Mouse (Mus musculus) E14TG2a.4 (cell line): ENCODE measurements around the gene Abcb9.

Experiments used
- H3K27me3 ChIP-seq: 2 replicates; pipeline ENCODE4 v1.6.1; 2014; ENCODE audit warnings: low read length, control low read depth; ENCODE audit not compliant: insufficient read depth
- H3K36me3 ChIP-seq: 2 replicates; pipeline ENCODE4 v1.6.1; 2014; ENCODE audit warnings: low read length, control low read depth; ENCODE audit not compliant: insufficient read depth
- H3K4me1 ChIP-seq: replicated peaks from 2 replicates; pipeline ENCODE4 v1.6.1; 2014; ENCODE audit warnings: low read depth, low read length, control low read depth
- H3K4me3 ChIP-seq: replicated peaks from 2 replicates; pipeline ENCODE4 v1.5.1; 2014; ENCODE audit warnings: mild to moderate bottlenecking, low read length
- H3K9me3 ChIP-seq: 2 replicates; pipeline ENCODE4 v1.6.1; 2014; ENCODE audit warnings: low read length, control low read depth
- CTCF ChIP-seq: conservative IDR thresholded peaks from 2 replicates; pipeline ENCODE4 v1.5.1; 2014; ENCODE audit warnings: low read length
- NANOG ChIP-seq: IDR thresholded peaks from 2 replicates; pipeline ENCODE4 v1.6.1; 2014; ENCODE audit warnings: borderline replicate concordance, low read length, mixed read lengths
- POU5F1 ChIP-seq: IDR thresholded peaks from 2 replicates; pipeline ENCODE4 v1.6.1; 2014; ENCODE audit warnings: low read length, borderline replicate concordance

The Abcb9 gene

GRCm38 (mm10) chr5:124114276-124115025 is 18.9 kb upstream of the Abcb9 start:
- peaks cover 25% of the 10 kb centered on the region for H3K9me3 ChIP-seq

GRCm38 (mm10) chr5:124113030-124113429 is 17.4 kb upstream of the Abcb9 start:
- H3K4me3 ChIP-seq = peak overlapping the region; percentile 82
- peaks cover 25% of the 10 kb centered on the region for H3K9me3 ChIP-seq
- peaks cover 34% of the 10 kb centered on the region for H3K4me1 ChIP-seq
- H3K27me3 ChIP-seq = no peaks in the 10 kb centered on the region
- TF ChIP-seq CTCF (no peak), NANOG (no peak), POU5F1 (no peak)
- peaks cover 14% of the 10 kb centered on the region for H3K36me3 ChIP-seq

More at GRCm38 (mm10) chr5:124114276-124115025, 18.9 kb upstream of the Abcb9 start:
- Histone ChIP-seq H3K27me3 (no peaks in the 10 kb centered on the region), H3K4me1 (peaks cover 49% of the 10 kb centered on the region), H3K4me3 (no peak overlapping the region), H3K36me3 (peaks cover 28% of the 10 kb centered on the region)
- TF ChIP-seq POU5F1 = no peak
- TF ChIP-seq CTCF = no peak
- TF ChIP-seq NANOG = no peak

- peaks cover 29% of the 10 kb centered on the region for H3K4me1 ChIP-seq
- no peaks in the 10 kb centered on the region for H3K27me3 ChIP-seq
- peaks cover 9% of the 10 kb centered on the region for H3K36me3 ChIP-seq
- H3K4me3 ChIP-seq = peak overlapping the region; percentile 82
- peaks cover 25% of the 10 kb centered on the region for H3K9me3 ChIP-seq
- no peak for TF ChIP-seq NANOG
- TF ChIP-seq POU5F1 = no peak
- no peak for TF ChIP-seq CTCF
Measured at GRCm38 (mm10) chr5:124112531-124112930, 16.9 kb upstream of the Abcb9 start.

- TF ChIP-seq NANOG = no peak
- no peak for TF ChIP-seq POU5F1
- TF ChIP-seq CTCF = no peak
- Histone ChIP-seq H3K27me3 (no peaks in the 10 kb centered on the region), H3K4me3 (peak within 1 kb of the TSS; percentile 82)
Measured at GRCm38 (mm10) chr5:124111742-124112497, 16.3 kb upstream of the Abcb9 start, which contains the start of gene Ogfod2. TSS of gene Ogfod2 (plus strand) at chr5:124112297.

GRCm38 (mm10) chr5:124111077-124111741 is 15.6 kb upstream of the Abcb9 start:
- Histone ChIP-seq H3K4me1 (peaks cover 18% of the 10 kb centered on the region), H3K27me3 (no peaks in the 10 kb centered on the region), H3K36me3 (no peaks in the 10 kb centered on the region), H3K9me3 (peaks cover 25% of the 10 kb centered on the region), H3K4me3 (peak overlapping the region; percentile 82)
- TF ChIP-seq NANOG = no peak
- TF ChIP-seq CTCF = peak; percentile 79

More at GRCm38 (mm10) chr5:124111742-124112497, 16.3 kb upstream of the Abcb9 start, which contains the start of gene Ogfod2:
- H3K36me3 ChIP-seq = peaks cover 3% of the 10 kb centered on the region
- peaks cover 25% of the 10 kb centered on the region for H3K9me3 ChIP-seq
- peaks cover 23% of the 10 kb centered on the region for H3K4me1 ChIP-seq

- Histone ChIP-seq H3K27me3 (no peaks in the 10 kb centered on the region), H3K4me3 (no peak overlapping the region), H3K9me3 (peaks cover 38% of the 10 kb centered on the region), H3K36me3 (no peaks in the 10 kb centered on the region), H3K4me1 (no peaks in the 10 kb centered on the region)
- TF ChIP-seq POU5F1 (no peak), CTCF (no peak), NANOG (no peak)
Measured at GRCm38 (mm10) chr5:124103552-124103951, 8.0 kb upstream of the Abcb9 start.

- Histone ChIP-seq H3K27me3 (no peaks in the 10 kb centered on the region), H3K4me1 (no peaks in the 10 kb centered on the region), H3K9me3 (peaks cover 38% of the 10 kb centered on the region), H3K36me3 (no peaks in the 10 kb centered on the region), H3K4me3 (no peak overlapping the region)
- TF ChIP-seq CTCF = no peak
- no peak for TF ChIP-seq NANOG
- no peak for TF ChIP-seq POU5F1
Measured at GRCm38 (mm10) chr5:124103020-124103419, 7.4 kb upstream of the Abcb9 start.

- TF ChIP-seq NANOG = no peak
- TF ChIP-seq CTCF = no peak
- TF ChIP-seq POU5F1 = no peak
- H3K4me1 ChIP-seq = no peaks in the 10 kb centered on the region
- no peaks in the 10 kb centered on the region for H3K27me3 ChIP-seq
- no peaks in the 10 kb centered on the region for H3K36me3 ChIP-seq
- no peak overlapping the region for H3K4me3 ChIP-seq
- H3K9me3 ChIP-seq = peaks cover 38% of the 10 kb centered on the region
Measured at GRCm38 (mm10) chr5:124102326-124102725, 6.7 kb upstream of the Abcb9 start.
